Mouse (Mus musculus): Measurements from ENCODE around the gene Cemip2. TPM values are rescaled to one million over a fixed set of nuclear protein-coding genes. Genes with fewer than 3 reads are reported as not detected.

Gene Cemip2
- polyA plus RNA-seq, 1 experiment from 2014 or later, result 51.7 TPM

- WGBS, result 59% methylated on average over 14 of the region's 14 CpGs
- H3K36me3 ChIP-seq, result peaks cover 52% of the 10 kb centered on the region
These were observed 40.0 kb downstream of the Cemip2 start for GRCm38 (mm10) chr19:21818021-21818725.

GRCm38 (mm10) chr19:21819585-21819984, 41.4 kb downstream of the Cemip2 start:
- Histone ChIP-seq H3K4me2 (replicated peaks) (no peak overlapping the region), H3K27ac (no peak overlapping the region), H3K36me3 (peaks cover 52% of the 10 kb centered on the region), H3K9me3 (no peaks in the 10 kb centered on the region), H3K27me3 (no peaks in the 10 kb centered on the region), H3K4me3 (no peak overlapping the region), H3K9ac (no peak overlapping the region), H3K4me1 (peaks cover 6% of the 10 kb centered on the region)
- no peak for ATAC-seq (ENCODE audit: insufficient number of reproducible peaks, insufficient read depth, low FRiP score, low TSS enrichment)
- 84% methylated on average over 5 of the region's 5 CpGs for WGBS

More at GRCm38 (mm10) chr19:21818021-21818725, 40.0 kb downstream of the Cemip2 start:
- Histone ChIP-seq H3K9ac (no peak overlapping the region), H3K27me3 (no peaks in the 10 kb centered on the region), H3K9me3 (no peaks in the 10 kb centered on the region), H3K4me1 (peaks cover 6% of the 10 kb centered on the region), H3K27ac (no peak overlapping the region), H3K4me3 (no peak overlapping the region), H3K4me2 (replicated peaks) (no peak overlapping the region)
- peak; percentile 64; the same call in 1 of the 2 replicates for ATAC-seq (ENCODE audit: insufficient number of reproducible peaks, insufficient read depth, low FRiP score, low TSS enrichment)

- Histone ChIP-seq H3K36me3 (peaks cover 47% of the 10 kb centered on the region), H3K4me3 (no peak overlapping the region), H3K27me3 (no peaks in the 10 kb centered on the region), H3K4me2 (replicated peaks) (no peak overlapping the region), H3K9ac (no peak overlapping the region), H3K27ac (no peak overlapping the region), H3K9me3 (no peaks in the 10 kb centered on the region), H3K4me1 (peaks cover 6% of the 10 kb centered on the region)
- WGBS, result 79% methylated on average over 4 of the region's 4 CpGs
- ATAC-seq (ENCODE audit: insufficient number of reproducible peaks, insufficient read depth, low FRiP score, low TSS enrichment), result no peak
These were observed 42.0 kb downstream of the Cemip2 start for GRCm38 (mm10) chr19:21820126-21820525.

GRCm38 (mm10) chr19:21821877-21822276, 43.7 kb downstream of the Cemip2 start:
- no peak overlapping the region for H3K4me3 ChIP-seq
- no peaks in the 10 kb centered on the region for H3K27me3 ChIP-seq
- no peaks in the 10 kb centered on the region for H3K9me3 ChIP-seq
- peaks cover 43% of the 10 kb centered on the region for H3K36me3 ChIP-seq
- H3K9ac ChIP-seq, result no peak overlapping the region
- 63% methylated on average over 6 of the region's 6 CpGs for WGBS
- no peak for ATAC-seq (ENCODE audit: insufficient number of reproducible peaks, insufficient read depth, low FRiP score, low TSS enrichment)
- H3K4me1 ChIP-seq, result peaks cover 6% of the 10 kb centered on the region
- H3K27ac ChIP-seq, result no peak overlapping the region
- no peak overlapping the region for H3K4me2 ChIP-seq (replicated peaks)

GRCm38 (mm10) chr19:21824146-21824545, 46.0 kb downstream of the Cemip2 start:
- WGBS, result 86% methylated on average over 5 of the region's 5 CpGs
- Histone ChIP-seq H3K27me3 (no peaks in the 10 kb centered on the region), H3K4me1 (peaks cover 6% of the 10 kb centered on the region), H3K9ac (no peak overlapping the region), H3K27ac (no peak overlapping the region), H3K9me3 (no peaks in the 10 kb centered on the region), H3K36me3 (peaks cover 44% of the 10 kb centered on the region), H3K4me3 (no peak overlapping the region), H3K4me2 (replicated peaks) (no peak overlapping the region)
- ATAC-seq (ENCODE audit: insufficient number of reproducible peaks, insufficient read depth, low FRiP score, low TSS enrichment), result no peak

- Histone ChIP-seq H3K27me3 (no peaks in the 10 kb centered on the region), H3K4me3 (no peak overlapping the region), H3K9me3 (no peaks in the 10 kb centered on the region), H3K36me3 (peaks cover 42% of the 10 kb centered on the region), H3K9ac (no peak overlapping the region), H3K4me1 (peaks cover 6% of the 10 kb centered on the region), H3K27ac (no peak overlapping the region), H3K4me2 (replicated peaks) (no peak overlapping the region)
- 65% methylated on average over 4 of the region's 4 CpGs for WGBS
- no peak for ATAC-seq (ENCODE audit: insufficient number of reproducible peaks, insufficient read depth, low FRiP score, low TSS enrichment)
These were observed 47.2 kb downstream of the Cemip2 start for GRCm38 (mm10) chr19:21825128-21825885.

- Histone ChIP-seq H3K9me3 (no peaks in the 10 kb centered on the region), H3K4me2 (replicated peaks) (no peak overlapping the region), H3K4me3 (no peak overlapping the region), H3K36me3 (peaks cover 62% of the 10 kb centered on the region), H3K27ac (0 out of 2 replicates have a peak overlapping the region, but pooled peaks have one; percentile 23), H3K4me1 (no peaks in the 10 kb centered on the region), H3K27me3 (no peaks in the 10 kb centered on the region), H3K9ac (no peak overlapping the region)
- WGBS, result 64% methylated on average over 12 of the region's 12 CpGs
- no peak for ATAC-seq (ENCODE audit: insufficient number of reproducible peaks, insufficient read depth, low FRiP score, low TSS enrichment)
These were observed 55.4 kb downstream of the Cemip2 start for GRCm38 (mm10) chr19:21833416-21833992.

- Histone ChIP-seq H3K36me3 (peaks cover 59% of the 10 kb centered on the region), H3K27me3 (no peaks in the 10 kb centered on the region), H3K9ac (no peak overlapping the region), H3K9me3 (no peaks in the 10 kb centered on the region), H3K4me2 (replicated peaks) (no peak overlapping the region), H3K4me1 (no peaks in the 10 kb centered on the region), H3K27ac (no peak overlapping the region), H3K4me3 (no peak overlapping the region)
- 85% methylated on average over 7 of the region's 7 CpGs for WGBS
- ATAC-seq (ENCODE audit: insufficient number of reproducible peaks, insufficient read depth, low FRiP score, low TSS enrichment), result no peak
These were observed 56.8 kb downstream of the Cemip2 start for GRCm38 (mm10) chr19:21834952-21835351.

GRCm38 (mm10) chr19:21850721-21851120, 72.6 kb downstream of the Cemip2 start:
- Histone ChIP-seq H3K9ac (no peak overlapping the region), H3K4me1 (no peaks in the 10 kb centered on the region), H3K4me2 (replicated peaks) (no peak overlapping the region), H3K9me3 (no peaks in the 10 kb centered on the region), H3K4me3 (no peak overlapping the region), H3K27me3 (no peaks in the 10 kb centered on the region), H3K36me3 (peaks cover 74% of the 10 kb centered on the region), H3K27ac (no peak overlapping the region)
- WGBS, result 94% methylated on average over 10 of the region's 10 CpGs
- ATAC-seq (ENCODE audit: insufficient number of reproducible peaks, insufficient read depth, low FRiP score, low TSS enrichment), result no peak

- Histone ChIP-seq H3K4me1 (no peaks in the 10 kb centered on the region), H3K9ac (no peak overlapping the region), H3K4me3 (no peak overlapping the region), H3K36me3 (peaks cover 61% of the 10 kb centered on the region), H3K27ac (no peak overlapping the region), H3K27me3 (no peaks in the 10 kb centered on the region), H3K9me3 (no peaks in the 10 kb centered on the region), H3K4me2 (replicated peaks) (no peak overlapping the region)
- no peak for ATAC-seq (ENCODE audit: insufficient number of reproducible peaks, insufficient read depth, low FRiP score, low TSS enrichment)
- WGBS, result 93% methylated on average over 5 of the region's 5 CpGs
These were observed 76.5 kb downstream of the Cemip2 start for GRCm38 (mm10) chr19:21854526-21855228.

- Histone ChIP-seq H3K9me3 (no peaks in the 10 kb centered on the region), H3K4me2 (replicated peaks) (no peak overlapping the region), H3K36me3 (peaks cover 56% of the 10 kb centered on the region), H3K27ac (no peak overlapping the region), H3K9ac (no peak overlapping the region), H3K4me1 (no peaks in the 10 kb centered on the region), H3K27me3 (no peaks in the 10 kb centered on the region), H3K4me3 (no peak overlapping the region)
- WGBS, result 90% methylated on average over 8 of the region's 8 CpGs
- ATAC-seq (ENCODE audit: insufficient number of reproducible peaks, insufficient read depth, low FRiP score, low TSS enrichment), result no peak
These were observed 77.4 kb downstream of the Cemip2 start for GRCm38 (mm10) chr19:21855421-21856128.
